Mouse (Mus musculus): ENCODE results near the gene Zfp3.
A peak's percentile ranks its signal among the peaks of the same experiment; 100 is the strongest.
"Not testable (repeated sequence)": the region's sequence is repeated elsewhere in the genome, so short reads cannot be mapped to it uniquely, and the experiment has no call there.

The Zfp3 gene

DNA sequence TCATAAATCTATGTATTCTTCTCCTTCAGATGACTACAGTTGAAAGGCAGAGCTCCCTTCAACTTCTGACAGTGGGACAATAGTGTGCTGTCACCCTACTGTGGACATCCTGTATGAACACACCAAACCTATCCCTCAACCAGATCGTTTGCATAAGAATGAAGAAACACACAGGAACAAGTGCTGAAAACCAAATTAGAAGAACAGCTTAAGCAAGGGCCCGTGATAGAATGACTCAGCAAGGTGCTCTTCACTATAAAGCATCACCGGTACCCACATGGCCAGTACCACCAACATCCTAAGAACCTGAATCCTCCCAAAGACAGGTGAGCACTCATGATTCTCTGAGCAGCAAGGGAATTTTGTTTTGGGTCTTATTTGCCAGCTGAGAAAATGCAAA, 3.6 kb upstream of the Zfp3 start:
- DNase-seq = not testable (repeated sequence)

DNA sequence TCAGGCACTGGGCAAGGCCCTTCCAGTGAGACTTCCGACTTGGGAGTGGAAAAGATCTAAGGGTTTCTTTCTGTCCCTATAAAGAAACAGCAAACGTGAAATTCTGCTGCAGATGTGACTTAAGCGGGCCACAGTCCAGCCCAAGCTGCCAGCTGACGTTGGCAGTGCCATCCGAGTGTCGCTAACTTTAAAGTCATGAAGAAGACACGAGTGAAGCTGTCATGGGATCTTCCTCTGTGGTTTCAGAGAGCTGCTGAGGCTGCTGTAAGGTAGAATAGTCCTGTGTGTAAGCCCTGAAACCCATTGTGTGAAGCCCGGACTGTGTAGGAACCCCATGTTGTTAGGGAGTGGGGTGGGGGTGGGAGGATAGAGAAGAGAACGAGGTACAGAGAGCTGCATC, 1.4 kb upstream of the Zfp3 start:
- DNase-seq = no peak

GRCm38 (mm10) chr11:70763582-70763935, 450 bp upstream of the Zfp3 start:
- DNase-seq = no peak

GRCm38 (mm10) chr11:70765776-70766445, 1.9 kb downstream of the Zfp3 start:
- peak in 1 of 2 experiments; percentile 32 for DNase-seq

DNA sequence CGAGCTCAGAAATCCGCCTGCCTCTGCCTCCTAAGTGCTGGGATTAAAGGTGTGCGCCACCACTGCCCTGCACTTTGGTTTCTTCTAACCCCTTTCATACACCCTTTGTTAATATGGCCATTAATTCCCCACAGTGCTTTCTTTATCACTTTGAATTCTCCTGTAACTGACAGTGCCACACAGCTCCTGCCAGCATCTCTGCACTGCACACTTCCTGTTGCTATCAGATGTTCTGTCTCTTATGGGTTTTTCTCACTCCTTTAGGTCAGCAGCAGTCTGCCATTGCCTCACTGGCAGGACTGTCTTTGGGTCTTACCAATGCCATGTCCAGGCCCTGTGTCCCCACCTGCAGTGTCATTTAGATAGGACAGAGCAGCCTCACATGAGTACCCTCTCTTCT, 6.8 kb downstream of the Zfp3 start:
- DNase-seq = no peak

DNA sequence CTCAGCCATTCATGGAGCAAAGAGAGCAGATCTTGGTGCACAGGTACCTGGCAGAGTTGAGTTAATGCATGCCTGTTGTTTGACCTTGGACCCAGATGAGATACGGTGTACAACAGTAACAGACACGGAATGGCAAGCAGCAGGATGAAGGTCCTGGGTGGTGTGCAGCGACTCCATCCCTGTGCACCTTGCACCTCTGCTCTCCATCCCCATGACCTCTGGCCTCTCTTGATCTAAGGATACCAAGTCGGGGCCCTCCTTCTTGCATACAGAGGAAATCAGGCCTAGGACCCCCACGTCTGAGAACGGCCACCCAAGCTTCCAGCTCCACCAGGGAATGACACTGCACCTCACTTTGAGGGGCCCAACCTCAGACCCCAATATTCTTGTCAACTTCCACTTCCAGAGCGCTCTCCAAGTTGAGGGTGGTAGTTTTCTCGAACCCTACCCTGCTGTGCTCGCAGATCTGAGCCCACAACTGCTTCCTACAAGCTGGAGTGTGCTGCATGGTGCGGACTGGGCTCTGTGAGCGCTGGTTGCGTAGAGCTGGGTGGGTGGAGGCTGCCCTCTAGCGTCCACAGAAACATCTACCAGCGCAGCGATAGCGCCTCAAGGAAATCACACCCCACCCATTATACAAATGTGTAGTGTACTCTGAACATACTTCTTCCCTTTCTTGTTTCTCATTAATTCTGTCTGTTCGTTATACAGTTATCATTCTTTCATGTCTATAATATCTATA, 13.0 kb downstream of the Zfp3 start:
- DNase-seq = peak; percentile 65 to 68

- DNase-seq = no peak
Measured at GRCm38 (mm10) chr11:70777634-70778033, 13.6 kb downstream of the Zfp3 start.

GRCm38 (mm10) chr11:70778058-70778457, 14.0 kb downstream of the Zfp3 start:
- not testable (repeated sequence) for DNase-seq

DNA sequence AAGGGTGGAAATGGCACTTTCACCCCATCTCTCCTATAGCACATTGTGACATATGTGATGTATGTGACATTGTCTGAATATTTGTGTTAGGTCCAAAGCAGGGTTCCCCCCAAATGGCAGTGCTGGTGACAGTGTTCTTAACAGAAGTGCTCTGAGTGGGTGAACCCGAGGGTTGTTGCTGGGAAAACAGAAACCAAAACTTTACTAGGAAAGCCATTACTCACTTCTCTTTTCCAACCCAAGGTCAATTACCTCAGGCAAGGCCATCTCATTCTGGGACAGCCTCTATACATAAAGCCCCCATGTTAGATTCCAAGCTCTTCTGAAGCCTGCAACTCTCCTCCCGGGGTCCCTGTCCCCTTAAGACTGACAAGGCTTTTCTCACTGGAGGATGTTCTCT, 21.9 kb downstream of the Zfp3 start:
- DNase-seq = no peak

- peak; percentile 28 to 40 for DNase-seq
Measured at GRCm38 (mm10) chr11:70787052-70787451, 23.0 kb downstream of the Zfp3 start.

DNA sequence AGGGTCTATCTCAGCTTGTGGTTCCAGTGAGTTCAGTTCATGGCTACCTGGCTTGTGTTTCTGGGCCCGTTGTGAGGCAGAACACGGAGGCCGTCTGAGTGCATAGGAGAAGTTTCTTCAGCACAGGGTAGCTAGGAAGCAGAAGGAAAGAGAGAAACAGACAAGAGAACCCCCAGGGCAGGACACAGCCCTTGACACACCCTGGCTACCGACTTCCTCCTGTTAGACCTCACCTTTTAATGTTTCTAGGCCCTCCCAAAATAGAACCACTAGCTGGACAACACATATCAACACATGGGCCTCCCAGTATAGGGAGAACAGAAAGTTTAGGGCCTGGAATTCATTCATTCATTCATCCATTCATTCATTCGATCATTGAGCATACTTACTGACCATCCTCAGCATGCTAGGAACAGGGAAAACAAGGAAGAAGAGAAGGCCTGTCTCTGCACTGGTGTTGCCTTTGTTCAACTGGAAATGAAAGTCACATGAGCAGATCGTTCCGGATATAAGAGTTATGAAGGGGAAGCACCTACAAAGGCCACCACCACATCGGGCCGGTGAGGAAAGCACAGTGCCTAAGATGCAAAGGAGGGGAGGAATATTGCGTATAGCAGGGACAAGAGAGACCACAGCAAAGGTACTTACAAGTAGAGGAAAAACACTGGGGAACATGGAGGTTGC, 25.1 kb downstream of the Zfp3 start:
- no peak for DNase-seq

GRCm38 (mm10) chr11:70790426-70790825, 26.4 kb downstream of the Zfp3 start:
- no peak for DNase-seq

GRCm38 (mm10) chr11:70790874-70791551, 27.0 kb downstream of the Zfp3 start:
- no peak for DNase-seq

DNA sequence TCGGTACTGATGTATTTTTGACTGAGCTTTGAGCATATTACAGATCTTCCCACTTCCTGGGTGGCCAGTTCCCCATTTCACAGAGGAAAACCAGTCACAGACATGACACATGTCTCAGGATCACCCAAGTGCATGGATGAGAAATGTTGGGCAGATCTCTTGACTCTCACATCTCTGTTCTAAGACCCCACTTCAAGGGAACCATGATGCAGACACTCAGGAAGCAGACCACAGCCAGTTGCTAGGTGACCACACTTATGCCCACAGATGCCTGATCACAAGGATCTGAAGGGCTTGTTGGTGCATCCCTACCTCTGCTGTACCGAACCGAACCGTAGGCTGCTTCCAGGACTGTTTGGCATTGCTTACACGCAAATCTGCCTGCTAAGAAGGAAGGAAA, 27.7 kb downstream of the Zfp3 start:
- no peak for DNase-seq

DNA sequence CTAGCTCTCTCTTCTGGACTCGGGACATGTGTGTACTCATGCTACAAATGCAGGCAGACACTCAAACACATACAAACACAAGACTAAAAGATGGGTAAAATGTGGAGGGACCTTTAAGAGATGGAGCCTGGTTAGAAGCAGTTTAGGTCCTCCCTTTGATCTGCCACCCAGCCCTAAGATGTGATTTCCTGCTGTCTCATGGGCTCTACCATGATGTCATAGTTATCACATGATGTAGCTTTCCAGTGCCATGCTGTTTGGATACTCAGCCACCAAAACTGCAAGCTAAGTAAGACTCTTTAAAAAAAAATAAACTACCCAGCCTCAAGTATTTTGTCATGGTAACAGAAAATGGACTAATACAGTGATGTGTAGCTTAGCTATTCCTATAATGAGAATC, 28.4 kb downstream of the Zfp3 start:
- DNase-seq = no peak

DNA sequence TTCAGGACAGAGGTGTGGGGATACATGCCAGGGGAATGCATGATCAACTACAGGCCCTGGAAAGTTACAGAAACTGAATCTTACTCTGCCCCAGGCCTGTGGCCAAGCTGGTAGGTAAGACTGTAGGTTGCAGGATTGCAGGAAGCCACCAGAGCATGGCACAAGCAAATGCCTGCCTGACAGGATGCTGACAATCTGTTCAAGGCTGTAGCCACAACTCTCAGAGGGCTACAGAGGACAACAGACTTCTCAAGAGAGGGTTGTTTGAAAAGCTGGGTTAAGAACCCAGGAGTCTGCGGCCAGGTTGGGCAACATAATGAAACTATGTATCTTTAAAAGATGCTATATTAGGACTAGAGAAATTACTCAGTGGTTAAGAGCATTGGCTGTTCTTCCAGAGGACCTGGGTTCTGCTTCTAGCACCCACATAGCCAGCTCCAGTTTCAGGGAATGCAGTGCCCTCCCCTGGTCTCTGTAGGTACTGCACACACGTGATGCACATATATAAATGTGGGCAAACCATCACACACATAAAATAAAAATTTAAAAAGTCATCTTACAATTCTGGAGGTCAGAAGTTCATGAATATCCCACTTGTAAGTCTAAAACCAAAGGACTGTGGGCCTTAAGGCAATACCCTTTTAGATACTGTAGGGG, 38.3 kb downstream of the Zfp3 start:
- DNase-seq = no peak

DNA sequence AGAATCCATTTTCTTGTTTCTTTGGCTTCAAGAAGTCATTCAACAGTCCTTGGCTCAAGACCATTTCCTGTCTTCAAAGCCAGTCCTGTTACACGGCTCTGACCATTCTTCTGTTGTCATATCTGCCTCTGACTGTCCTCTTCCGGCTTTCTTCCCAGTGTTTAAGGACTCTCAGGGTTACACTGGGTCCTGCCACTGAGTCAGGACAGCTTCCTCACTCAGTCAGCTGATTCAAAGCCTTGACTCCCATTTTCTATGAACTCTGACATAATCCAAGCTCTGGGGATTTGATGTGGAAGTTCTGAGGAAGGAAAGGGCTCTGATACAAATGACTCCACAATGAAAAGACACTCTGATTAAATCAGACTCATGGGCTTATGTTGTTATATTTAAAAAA, 38.9 kb downstream of the Zfp3 start:
- DNase-seq = no peak

- peak in 1 of 2 experiments; percentile 27 for DNase-seq
Measured at GRCm38 (mm10) chr11:70803711-70804200, 39.7 kb downstream of the Zfp3 start.

DNA sequence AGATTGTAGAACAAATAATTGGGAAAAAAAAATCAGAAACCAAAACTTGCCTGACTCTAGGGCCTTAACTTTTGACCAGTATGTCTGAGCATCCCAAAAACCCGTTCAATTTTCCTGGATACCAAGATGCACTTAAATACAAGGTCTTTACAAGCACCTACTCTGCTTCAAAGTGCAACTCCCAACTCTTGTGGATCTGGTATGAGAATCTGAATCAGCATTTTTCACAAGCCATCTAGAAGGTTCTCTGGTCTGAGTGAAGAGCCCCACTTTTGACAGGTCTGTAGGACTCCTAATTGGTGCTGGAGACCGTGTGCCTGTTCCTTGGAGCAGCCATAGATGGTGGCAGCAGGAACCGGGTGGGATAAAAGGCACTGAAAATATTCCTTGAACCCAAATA, 40.4 kb downstream of the Zfp3 start:
- no peak for DNase-seq

- no peak for DNase-seq
Measured at GRCm38 (mm10) chr11:70805641-70806175, 41.7 kb downstream of the Zfp3 start.

GRCm38 (mm10) chr11:70806697-70807096, 42.7 kb downstream of the Zfp3 start:
- no peak for DNase-seq

- DNase-seq = no peak
Measured at GRCm38 (mm10) chr11:70807630-70808029, 43.6 kb downstream of the Zfp3 start.
